Mouse (Mus musculus): ENCODE measurements around the gene Duoxa1. TPM values are rescaled to one million over a fixed set of nuclear protein-coding genes. Genes with fewer than 3 reads are reported as not detected.

The Duoxa1 gene
- 0.08 and 0.66 TPM in 2 replicates for polyA plus RNA-seq (2012; rRNA removed)

GRCm38 (mm10) chr2:122313536-122313935 is at the start of gene Duoxa1:
Gene Duoxa1, minus strand, starts transcription at chr2:122313730.
- 6% methylated on average over 24 of the region's 24 CpGs for WGBS
- Histone ChIP-seq H3K4me1 (ENCODE audit: control insufficient read depth, insufficient read depth, insufficient read length, low read length) (peaks cover 7% of the 10 kb centered on the region), H3K36me3 (ENCODE audit: control insufficient read depth, insufficient read depth, low read length) (no peaks in the 10 kb centered on the region), H3K27ac (ENCODE audit: insufficient read depth, low read depth, low read length) (no peak within 1 kb of the TSS), H3K4me3 (ENCODE audit: low read depth, low read length) (peak within 1 kb of the TSS; percentile 57), H3K27me3 (ENCODE audit: control insufficient read depth, insufficient read depth, low read length) (peaks cover 5% of the 10 kb centered on the region; the same call in 1 of the 2 replicates)
- TF ChIP-seq CTCF (IDR thresholded peaks at IDR 0.05; ENCODE audit: extremely low read depth, insufficient read length, insufficient replicate concordance, low read depth, low read length) (no peak), POLR2A (IDR thresholded peaks at IDR 0.05; ENCODE audit: low read depth, low read length) (no peak)

GRCm38 (mm10) chr2:122362622-122363523 is 49.3 kb upstream of the Duoxa1 start:
- Histone ChIP-seq H3K27me3 (ENCODE audit: control insufficient read depth, insufficient read depth, low read length) (no peaks in the 10 kb centered on the region), H3K4me1 (ENCODE audit: control insufficient read depth, insufficient read depth, insufficient read length, low read length) (peaks cover 12% of the 10 kb centered on the region), H3K4me3 (ENCODE audit: low read depth, low read length) (no peak overlapping the region), H3K27ac (ENCODE audit: insufficient read depth, low read depth, low read length) (no peak overlapping the region), H3K36me3 (ENCODE audit: control insufficient read depth, insufficient read depth, low read length) (no peaks in the 10 kb centered on the region)
- WGBS: 94% methylated on average over 13 of the region's 13 CpGs
- TF ChIP-seq CTCF (IDR thresholded peaks at IDR 0.05; ENCODE audit: extremely low read depth, insufficient read length, insufficient replicate concordance, low read depth, low read length): peak; percentile 14; the same call in 1 of the 2 replicates
- TF ChIP-seq POLR2A (IDR thresholded peaks at IDR 0.05; ENCODE audit: low read depth, low read length): no peak

DNA sequence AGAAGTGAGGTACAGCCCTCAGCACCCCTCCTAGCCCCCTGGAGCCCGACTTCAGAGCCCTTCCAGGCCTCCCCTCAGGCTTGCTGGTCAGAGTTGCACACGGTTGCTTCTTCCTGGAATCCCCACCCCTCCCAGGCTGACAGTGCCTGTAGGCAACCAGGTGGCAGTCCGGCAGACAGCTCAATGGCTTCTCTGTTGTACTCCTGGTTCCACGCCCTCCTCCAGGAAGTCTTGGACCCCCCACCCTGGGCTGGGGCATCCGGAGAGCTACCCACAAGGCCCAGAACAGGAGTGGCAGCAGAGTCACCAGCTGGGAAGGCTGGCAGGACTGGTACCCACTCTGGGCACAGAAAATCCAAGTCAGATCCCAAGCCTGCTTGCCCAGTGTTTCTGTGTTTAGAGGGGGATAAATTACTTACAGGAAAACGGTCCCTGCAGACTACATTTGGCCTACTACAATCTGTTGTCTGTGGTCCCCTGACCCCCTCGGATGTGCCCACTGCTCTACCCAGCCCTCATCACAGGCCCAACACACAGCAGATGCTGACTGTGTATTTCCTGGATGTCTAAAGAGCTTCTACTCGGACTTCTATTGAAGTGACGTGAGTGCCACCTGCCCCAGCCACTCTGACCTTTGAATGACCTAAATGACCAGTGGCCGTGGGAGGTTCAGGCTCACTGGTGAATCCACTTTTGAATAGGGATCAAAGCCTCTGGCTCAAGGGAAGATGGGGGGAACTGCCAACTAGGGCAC is 48.5 kb upstream of the Duoxa1 start:
- WGBS: 47% methylated on average over 10 of the region's 10 CpGs
- H3K27ac ChIP-seq (ENCODE audit: insufficient read depth, low read depth, low read length): no peak overlapping the region; the same call in 1 of the 2 replicates
- TF ChIP-seq CTCF (IDR thresholded peaks at IDR 0.05; ENCODE audit: extremely low read depth, insufficient read length, insufficient replicate concordance, low read depth, low read length): no peak
- no peak for TF ChIP-seq POLR2A (IDR thresholded peaks at IDR 0.05; ENCODE audit: low read depth, low read length)
- peaks cover 12% of the 10 kb centered on the region for H3K4me1 ChIP-seq (ENCODE audit: control insufficient read depth, insufficient read depth, insufficient read length, low read length)
- H3K36me3 ChIP-seq (ENCODE audit: control insufficient read depth, insufficient read depth, low read length): no peaks in the 10 kb centered on the region
- H3K27me3 ChIP-seq (ENCODE audit: control insufficient read depth, insufficient read depth, low read length): no peaks in the 10 kb centered on the region
- H3K4me3 ChIP-seq (ENCODE audit: low read depth, low read length): no peak overlapping the region

DNA sequence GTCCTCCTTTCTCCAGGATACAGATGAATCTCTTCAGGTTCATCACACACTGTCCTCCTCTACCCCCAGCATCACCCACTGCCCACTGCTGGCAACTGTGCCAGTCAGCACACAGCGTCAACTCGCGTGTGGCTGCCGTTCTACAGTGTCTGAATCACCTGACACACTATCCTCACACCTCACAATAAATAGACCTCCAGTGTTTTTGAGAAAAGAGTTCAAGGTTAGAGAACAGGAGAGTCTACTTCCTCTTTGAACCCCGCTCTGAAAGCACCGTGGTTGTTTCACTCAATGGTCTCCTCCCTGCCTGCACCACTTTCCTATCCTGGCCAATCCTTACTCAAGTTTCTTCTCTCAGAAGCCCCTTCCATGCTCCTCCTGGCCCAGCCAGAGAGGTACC is 47.7 kb upstream of the Duoxa1 start:
- Histone ChIP-seq H3K27me3 (ENCODE audit: control insufficient read depth, insufficient read depth, low read length) (no peaks in the 10 kb centered on the region), H3K4me1 (ENCODE audit: control insufficient read depth, insufficient read depth, insufficient read length, low read length) (peaks cover 14% of the 10 kb centered on the region), H3K4me3 (ENCODE audit: low read depth, low read length) (no peak overlapping the region), H3K36me3 (ENCODE audit: control insufficient read depth, insufficient read depth, low read length) (no peaks in the 10 kb centered on the region), H3K27ac (ENCODE audit: insufficient read depth, low read depth, low read length) (0 out of 2 replicates have a peak overlapping the region, but pooled peaks have one; percentile 5)
- TF ChIP-seq CTCF (IDR thresholded peaks at IDR 0.05; ENCODE audit: extremely low read depth, insufficient read length, insufficient replicate concordance, low read depth, low read length) (no peak), POLR2A (IDR thresholded peaks at IDR 0.05; ENCODE audit: low read depth, low read length) (no peak)
- WGBS: 39% methylated on average over 6 of the region's 6 CpGs

DNA sequence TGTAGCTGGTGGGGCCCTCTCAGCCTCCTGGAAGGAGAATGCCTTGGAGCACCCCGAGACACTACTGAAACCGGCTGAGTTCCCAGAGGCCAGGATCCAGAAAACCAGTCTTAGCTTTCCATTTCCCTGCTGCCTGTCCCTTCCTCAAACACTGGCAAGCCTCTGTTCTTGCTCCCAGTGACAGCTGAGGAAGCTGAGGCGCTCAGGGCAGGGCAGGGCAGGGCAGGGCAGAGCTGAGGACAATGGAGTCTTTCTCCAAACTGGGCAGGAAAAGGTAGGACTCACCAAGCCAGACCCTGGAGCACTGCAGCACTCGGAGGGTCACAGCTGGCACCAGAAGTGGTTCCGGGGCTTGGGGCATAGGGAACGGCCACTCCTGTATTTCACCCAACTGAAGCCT is 46.8 kb upstream of the Duoxa1 start:
- no peak overlapping the region for H3K27ac ChIP-seq (ENCODE audit: insufficient read depth, low read depth, low read length)
- no peaks in the 10 kb centered on the region for H3K36me3 ChIP-seq (ENCODE audit: control insufficient read depth, insufficient read depth, low read length)
- peaks cover 15% of the 10 kb centered on the region for H3K4me1 ChIP-seq (ENCODE audit: control insufficient read depth, insufficient read depth, insufficient read length, low read length)
- H3K4me3 ChIP-seq (ENCODE audit: low read depth, low read length): no peak overlapping the region
- WGBS: 29% methylated on average over 6 of the region's 6 CpGs
- TF ChIP-seq CTCF (IDR thresholded peaks at IDR 0.05; ENCODE audit: extremely low read depth, insufficient read length, insufficient replicate concordance, low read depth, low read length) (no peak), POLR2A (IDR thresholded peaks at IDR 0.05; ENCODE audit: low read depth, low read length) (no peak)
- H3K27me3 ChIP-seq (ENCODE audit: control insufficient read depth, insufficient read depth, low read length): no peaks in the 10 kb centered on the region

DNA sequence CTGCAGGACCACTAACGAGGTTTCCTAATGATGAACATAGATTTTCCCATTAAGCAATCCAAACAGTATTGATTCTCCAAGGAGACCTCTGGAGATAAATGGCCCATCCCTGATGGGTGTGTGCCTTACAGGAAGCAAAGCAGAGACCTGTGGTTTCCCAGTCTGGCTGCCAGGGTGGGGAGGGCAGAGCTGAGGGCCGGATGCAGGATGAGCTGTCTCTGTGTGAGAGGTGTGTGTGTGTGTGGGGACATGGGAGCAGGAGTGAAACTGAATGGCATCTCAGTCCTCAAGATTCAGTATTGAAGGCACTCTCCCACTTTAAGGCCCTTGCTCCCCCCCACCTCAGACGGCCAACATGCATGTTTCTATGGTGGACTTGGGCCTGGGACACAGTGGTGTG is 42.7 kb upstream of the Duoxa1 start:
- H3K27ac ChIP-seq (ENCODE audit: insufficient read depth, low read depth, low read length): no peak overlapping the region
- WGBS: 68% methylated on average over 3 of the region's 3 CpGs
- TF ChIP-seq CTCF (IDR thresholded peaks at IDR 0.05; ENCODE audit: extremely low read depth, insufficient read length, insufficient replicate concordance, low read depth, low read length) (no peak), POLR2A (IDR thresholded peaks at IDR 0.05; ENCODE audit: low read depth, low read length) (no peak)

GRCm38 (mm10) chr2:122355389-122355788 is 41.9 kb upstream of the Duoxa1 start:
- Histone ChIP-seq H3K27me3 (ENCODE audit: control insufficient read depth, insufficient read depth, low read length) (no peaks in the 10 kb centered on the region), H3K4me3 (ENCODE audit: low read depth, low read length) (no peak overlapping the region), H3K27ac (ENCODE audit: insufficient read depth, low read depth, low read length) (no peak overlapping the region), H3K4me1 (ENCODE audit: control insufficient read depth, insufficient read depth, insufficient read length, low read length) (peaks cover 5% of the 10 kb centered on the region), H3K36me3 (ENCODE audit: control insufficient read depth, insufficient read depth, low read length) (no peaks in the 10 kb centered on the region)
- TF ChIP-seq CTCF (IDR thresholded peaks at IDR 0.05; ENCODE audit: extremely low read depth, insufficient read length, insufficient replicate concordance, low read depth, low read length) (no peak), POLR2A (IDR thresholded peaks at IDR 0.05; ENCODE audit: low read depth, low read length) (no peak)
- WGBS: 93% methylated on average over 5 of the region's 5 CpGs

More for the DNA sequence above, 42.7 kb upstream of the Duoxa1 start:
- peaks cover 9% of the 10 kb centered on the region for H3K4me1 ChIP-seq (ENCODE audit: control insufficient read depth, insufficient read depth, insufficient read length, low read length)
- no peaks in the 10 kb centered on the region for H3K36me3 ChIP-seq (ENCODE audit: control insufficient read depth, insufficient read depth, low read length)
- no peaks in the 10 kb centered on the region for H3K27me3 ChIP-seq (ENCODE audit: control insufficient read depth, insufficient read depth, low read length)
- H3K4me3 ChIP-seq (ENCODE audit: low read depth, low read length): no peak overlapping the region
